Mouse (Mus musculus) lung, embryonic 15.5 days (tissue): ENCODE measurements around the gene Rab4a. TPM values are rescaled to one million over a fixed set of nuclear protein-coding genes. Genes with fewer than 3 reads are reported as not detected.

Experiments used
- ATAC-seq: fragments of 200-750 bp; cut with Nextera tagmentation; 2 replicates; pipeline ENCODE4 v1.8.0; 2017; ENCODE audit warnings: moderate number of reproducible peaks, borderline replicate concordance; ENCODE audit not compliant: low FRiP score, low TSS enrichment; ENCODE audit errors: extremely low read depth
- H3K27ac ChIP-seq: fragments of 300-500 bp; sonication (generic); 2 replicates; pipeline ENCODE4 v1.5.1; 2015; ENCODE audit warnings: moderate library complexity, mild to moderate bottlenecking, inconsistent platforms
- H3K27me3 ChIP-seq: fragments of 300-500 bp; sonication (generic); 2 replicates; pipeline ENCODE4 v1.6.1; 2015; ENCODE audit warnings: inconsistent platforms
- H3K36me3 ChIP-seq: fragments of 300-500 bp; sonication (generic); 2 replicates; pipeline ENCODE4 v1.6.1; 2015; ENCODE audit warnings: inconsistent platforms
- H3K4me1 ChIP-seq: fragments of 300-500 bp; sonication (generic); 2 replicates; pipeline ENCODE4 v1.6.1; 2015; ENCODE audit warnings: inconsistent platforms
- H3K4me2 ChIP-seq: fragments of 300-500 bp; sonication (generic); 2 replicates; pipeline ENCODE4 v1.6.1; 2015; ENCODE audit warnings: inconsistent platforms, mild to moderate bottlenecking, moderate library complexity
- H3K4me3 ChIP-seq: fragments of 300-500 bp; sonication (generic); 2 replicates; pipeline ENCODE4 v1.5.1; 2015; ENCODE audit warnings: mild to moderate bottlenecking, inconsistent platforms
- H3K9ac ChIP-seq: fragments of 300-500 bp; sonication (generic); 2 replicates; pipeline ENCODE4 v1.6.1; 2015; ENCODE audit warnings: inconsistent platforms
- H3K9me3 ChIP-seq: fragments of 300-500 bp; sonication (generic); 2 replicates; pipeline ENCODE4 v1.6.1; 2016; ENCODE audit warnings: inconsistent platforms
- whole genome bisulfite sequencing: fragments of 180-500 bp; shearing (Covaris S2); methylation state at CpG from one replicate; pipeline ENCODE4 v1.1.7; 2015; 5-methylcytosine and 5-hydroxymethylcytosine counted together
- polyA plus RNA-seq: library from polyadenylated mRNA; unstranded; fragments of >200 nt; fragmentation: Nextera tagmentation; extraction: Ambion mirVana; gene quantifications from 2 replicates; pipeline ENCODE4 v1.2.1, GENCODE M21; 2015

Rab4a gene
- polyA plus RNA-seq, 1 experiment from 2014 or later = 33.8 TPM

GRCm38 (mm10) chr8:123882412-123882811, 76.6 kb downstream of the Rab4a start:
- 30% methylated on average over 2 of the region's 2 CpGs for WGBS
- no peaks in the 10 kb centered on the region for H3K9me3 ChIP-seq
- ATAC-seq = no peak
- H3K36me3 ChIP-seq = no peaks in the 10 kb centered on the region
- no peak overlapping the region for H3K9ac ChIP-seq
- H3K4me3 ChIP-seq = no peak overlapping the region
- no peak overlapping the region for H3K27ac ChIP-seq
- 0 out of 2 replicates have a peak, but pooled peaks cover 4% of the 10 kb centered on the region for H3K4me1 ChIP-seq
- peaks cover 15% of the 10 kb centered on the region; the same call in 1 of the 2 replicates for H3K27me3 ChIP-seq
- H3K4me2 ChIP-seq = no peak overlapping the region

- 68% methylated on average over 4 of the region's 4 CpGs for WGBS
- no peak overlapping the region for H3K4me2 ChIP-seq
- no peak overlapping the region for H3K27ac ChIP-seq
- no peak for ATAC-seq
- no peaks in the 10 kb centered on the region for H3K9me3 ChIP-seq
- H3K4me1 ChIP-seq = 0 out of 2 replicates have a peak, but pooled peaks cover 4% of the 10 kb centered on the region
- peaks cover 15% of the 10 kb centered on the region; the same call in 1 of the 2 replicates for H3K27me3 ChIP-seq
- no peak overlapping the region for H3K4me3 ChIP-seq
- no peaks in the 10 kb centered on the region for H3K36me3 ChIP-seq
- no peak overlapping the region for H3K9ac ChIP-seq
These were observed 77.3 kb downstream of the Rab4a start for GRCm38 (mm10) chr8:123883094-123883493.

Other genes starting within 250 kb of the Rab4a start
- 7.9 and 9.3 TPM in 2 replicates for gene Rhou, start 152.1 kb upstream of the Rab4a start, polyA plus RNA-seq
- gene Ccsap, start 54.2 kb downstream of the Rab4a start, polyA plus RNA-seq = 4.9 and 5.6 TPM in 2 replicates
- gene Acta1, start 88.8 kb downstream of the Rab4a start, polyA plus RNA-seq = 9.0 and 31.1 TPM in 2 replicates
- 39.1 and 42.5 TPM in 2 replicates for gene Nup133, start 143.3 kb downstream of the Rab4a start, polyA plus RNA-seq
- gene Abcb10, start 177.1 kb downstream of the Rab4a start, polyA plus RNA-seq = 16.3 TPM in 2 replicates
- 37.0 and 38.4 TPM in 2 replicates for gene Taf5l, start 215.4 kb downstream of the Rab4a start, polyA plus RNA-seq
- 3.5 and 4.3 TPM in 2 replicates for gene Urb2, start 215.5 kb downstream of the Rab4a start, polyA plus RNA-seq